Mouse (Mus musculus): ENCODE measurements around the gene Akap6. TPM values are rescaled to one million over a fixed set of nuclear protein-coding genes. Genes with fewer than 3 reads are reported as not detected.

The Akap6 gene
- polyA plus RNA-seq, 1 experiment from 2014 or later: 0.05 TPM

- no peaks in the 10 kb centered on the region for H3K9me3 ChIP-seq (replicated peaks)
- no peaks in the 10 kb centered on the region for H3K36me3 ChIP-seq
- no peak overlapping the region for H3K4me2 ChIP-seq
- H3K9ac ChIP-seq: no peak overlapping the region
- WGBS (ENCODE audit: insufficient replicate concordance): 74% methylated on average over 3 of the region's 3 CpGs
- H3K4me3 ChIP-seq: no peak overlapping the region
- no peak for ATAC-seq
- no peaks in the 10 kb centered on the region for H3K27me3 ChIP-seq (replicated peaks)
- no peak overlapping the region for H3K27ac ChIP-seq
- no peaks in the 10 kb centered on the region for H3K4me1 ChIP-seq
Measured at GRCm38 (mm10) chr12:53076595-53077400, 377.6 kb downstream of the Akap6 start.

GRCm38 (mm10) chr12:53085789-53086188 lies 386.6 kb downstream of the Akap6 start:
- Histone ChIP-seq H3K9me3 (replicated peaks) (no peaks in the 10 kb centered on the region), H3K9ac (no peak overlapping the region), H3K27me3 (replicated peaks) (no peaks in the 10 kb centered on the region), H3K4me2 (no peak overlapping the region), H3K4me1 (no peaks in the 10 kb centered on the region), H3K4me3 (no peak overlapping the region), H3K36me3 (no peaks in the 10 kb centered on the region), H3K27ac (no peak overlapping the region)
- 65% methylated on average over 3 of the region's 3 CpGs for WGBS (ENCODE audit: insufficient replicate concordance)
- no peak for ATAC-seq

GRCm38 (mm10) chr12:53112276-53112675 lies 413.1 kb downstream of the Akap6 start:
- no peak overlapping the region for H3K4me3 ChIP-seq
- no peak for ATAC-seq
- WGBS (ENCODE audit: insufficient replicate concordance): 81% methylated on average over 10 of the region's 10 CpGs
- no peaks in the 10 kb centered on the region for H3K4me1 ChIP-seq
- H3K9ac ChIP-seq: no peak overlapping the region
- H3K27ac ChIP-seq: no peak overlapping the region
- H3K36me3 ChIP-seq: no peaks in the 10 kb centered on the region
- H3K4me2 ChIP-seq: no peak overlapping the region
- no peaks in the 10 kb centered on the region for H3K27me3 ChIP-seq (replicated peaks)
- H3K9me3 ChIP-seq (replicated peaks): no peaks in the 10 kb centered on the region

- no peaks in the 10 kb centered on the region for H3K27me3 ChIP-seq (replicated peaks)
- H3K4me1 ChIP-seq: no peaks in the 10 kb centered on the region
- H3K4me3 ChIP-seq: no peak overlapping the region
- no peaks in the 10 kb centered on the region for H3K36me3 ChIP-seq
- no peak overlapping the region for H3K9ac ChIP-seq
- no peak for ATAC-seq
- no peak overlapping the region for H3K4me2 ChIP-seq
- 65% methylated on average over 4 of the region's 4 CpGs for WGBS (ENCODE audit: insufficient replicate concordance)
- H3K27ac ChIP-seq: no peak overlapping the region
- no peaks in the 10 kb centered on the region for H3K9me3 ChIP-seq (replicated peaks)
Measured at GRCm38 (mm10) chr12:53119352-53119751, 420.2 kb downstream of the Akap6 start.

DNA sequence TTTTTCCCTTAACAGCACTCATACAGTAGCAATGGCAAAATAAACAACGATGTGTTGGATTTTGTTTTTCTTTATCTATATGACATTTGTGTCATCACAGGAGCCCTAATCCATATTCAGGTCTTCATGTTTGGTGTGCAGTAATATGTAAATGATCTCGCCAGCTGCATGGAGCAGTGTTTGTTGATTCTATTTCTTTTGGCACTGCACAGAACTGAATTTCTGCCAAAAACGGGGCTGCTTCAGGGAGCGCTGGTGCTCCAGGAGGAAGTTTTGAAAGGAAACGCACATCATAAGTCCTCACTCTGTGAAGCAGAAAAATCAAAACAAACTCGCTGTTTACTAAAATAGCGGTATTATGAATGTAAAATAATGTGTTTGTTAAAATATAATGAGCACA lies 424.9 kb downstream of the Akap6 start:
- Histone ChIP-seq H3K27ac (no peak overlapping the region), H3K9ac (no peak overlapping the region), H3K4me3 (no peak overlapping the region), H3K9me3 (replicated peaks) (no peaks in the 10 kb centered on the region), H3K36me3 (no peaks in the 10 kb centered on the region), H3K4me2 (no peak overlapping the region), H3K27me3 (replicated peaks) (no peaks in the 10 kb centered on the region), H3K4me1 (no peaks in the 10 kb centered on the region)
- WGBS (ENCODE audit: insufficient replicate concordance): 64% methylated on average over 7 of the region's 7 CpGs
- no peak for ATAC-seq

- Histone ChIP-seq H3K4me3 (no peak overlapping the region), H3K27me3 (replicated peaks) (no peaks in the 10 kb centered on the region), H3K27ac (no peak overlapping the region), H3K4me1 (no peaks in the 10 kb centered on the region), H3K4me2 (no peak overlapping the region), H3K36me3 (no peaks in the 10 kb centered on the region), H3K9me3 (replicated peaks) (no peaks in the 10 kb centered on the region), H3K9ac (no peak overlapping the region)
- WGBS (ENCODE audit: insufficient replicate concordance): 60% methylated on average over 1 of the region's 1 CpGs
- no peak for ATAC-seq
Measured at GRCm38 (mm10) chr12:53124696-53125095, 425.5 kb downstream of the Akap6 start.

- no peak overlapping the region for H3K27ac ChIP-seq
- H3K27me3 ChIP-seq (replicated peaks): no peaks in the 10 kb centered on the region
- no peaks in the 10 kb centered on the region for H3K9me3 ChIP-seq (replicated peaks)
- H3K4me1 ChIP-seq: no peaks in the 10 kb centered on the region
- no peak overlapping the region for H3K4me3 ChIP-seq
- no peak overlapping the region for H3K4me2 ChIP-seq
- H3K36me3 ChIP-seq: no peaks in the 10 kb centered on the region
- no peak for ATAC-seq
- 67% methylated on average over 4 of the region's 4 CpGs for WGBS (ENCODE audit: insufficient replicate concordance)
- H3K9ac ChIP-seq: no peak overlapping the region
Measured at GRCm38 (mm10) chr12:53125286-53125685, 426.1 kb downstream of the Akap6 start.

DNA sequence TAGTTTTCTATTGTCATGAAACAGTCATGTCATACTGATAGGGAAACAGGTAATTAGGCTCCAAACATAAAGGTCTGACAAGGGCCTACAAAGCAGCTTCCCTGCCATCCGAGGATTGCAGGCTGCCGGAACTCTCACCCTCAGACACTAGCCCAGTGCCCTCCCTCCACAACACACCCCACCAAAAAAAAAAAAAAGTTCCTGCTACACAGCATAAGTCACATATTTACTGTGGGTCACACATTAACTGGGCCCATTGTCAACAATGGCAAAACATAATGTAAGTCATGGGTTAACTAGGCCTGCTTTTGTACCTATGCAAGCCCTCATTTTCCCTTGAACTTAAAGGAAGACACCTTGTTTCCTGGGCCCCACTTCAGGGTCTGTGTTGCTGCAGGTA lies 435.0 kb downstream of the Akap6 start:
- Histone ChIP-seq H3K9ac (no peak overlapping the region), H3K36me3 (no peaks in the 10 kb centered on the region), H3K9me3 (replicated peaks) (no peaks in the 10 kb centered on the region), H3K4me1 (no peaks in the 10 kb centered on the region), H3K27me3 (replicated peaks) (no peaks in the 10 kb centered on the region), H3K4me3 (no peak overlapping the region), H3K27ac (no peak overlapping the region), H3K4me2 (no peak overlapping the region)
- 75% methylated on average over 2 of the region's 2 CpGs for WGBS (ENCODE audit: insufficient replicate concordance)
- no peak for ATAC-seq

DNA sequence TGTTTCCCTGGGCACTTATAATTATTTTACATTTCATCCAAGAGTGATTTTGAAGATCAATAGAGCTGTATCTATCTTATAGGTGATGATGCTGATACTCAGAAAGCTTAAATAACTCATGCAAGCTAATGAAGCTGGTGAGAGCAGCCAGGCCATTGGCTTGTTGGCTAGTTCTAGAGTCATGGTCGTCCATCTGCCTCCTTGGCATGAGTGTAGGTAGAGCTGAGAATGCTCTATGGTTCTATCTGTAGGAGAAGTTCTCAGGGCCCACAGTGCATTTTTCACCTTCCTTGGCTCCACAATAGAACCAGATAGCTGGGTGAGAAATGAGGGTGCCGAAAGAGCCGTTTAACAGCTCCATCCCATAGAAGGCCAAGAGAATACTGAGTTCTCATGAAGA lies 438.1 kb downstream of the Akap6 start:
- no peak overlapping the region for H3K4me2 ChIP-seq
- no peaks in the 10 kb centered on the region for H3K4me1 ChIP-seq
- ATAC-seq: no peak
- no peak overlapping the region for H3K9ac ChIP-seq
- no peaks in the 10 kb centered on the region for H3K36me3 ChIP-seq
- WGBS (ENCODE audit: insufficient replicate concordance): 70% methylated on average over 3 of the region's 3 CpGs
- no peaks in the 10 kb centered on the region for H3K9me3 ChIP-seq (replicated peaks)
- H3K27me3 ChIP-seq (replicated peaks): no peaks in the 10 kb centered on the region
- H3K4me3 ChIP-seq: no peak overlapping the region
- no peak overlapping the region for H3K27ac ChIP-seq

DNA sequence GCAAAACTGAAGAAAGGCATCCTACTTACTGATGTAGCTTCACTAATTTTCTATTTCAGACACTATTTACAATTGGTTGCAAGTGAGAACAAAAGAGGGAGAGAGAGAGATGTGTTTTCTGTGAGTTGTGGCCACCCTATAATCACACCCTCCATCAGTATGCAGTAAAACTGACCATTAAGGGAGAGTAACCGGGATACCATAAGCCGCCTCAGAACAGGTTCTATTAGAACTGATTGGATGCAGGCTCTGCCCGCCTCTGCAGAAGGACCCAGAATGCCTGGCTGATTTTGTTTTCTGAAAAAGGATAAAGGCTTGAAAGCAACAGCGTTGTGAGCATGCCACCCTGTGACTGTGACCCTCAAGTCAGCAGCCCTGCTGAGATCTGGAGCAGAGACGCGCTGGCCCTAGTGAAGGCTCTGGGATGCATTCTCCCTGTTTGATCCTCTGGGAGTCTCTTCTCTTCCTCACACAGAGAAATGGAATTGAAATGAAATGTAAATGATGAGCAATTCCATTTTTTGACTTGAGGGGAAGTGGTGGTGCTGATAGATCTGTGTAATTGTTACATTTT lies 445.0 kb downstream of the Akap6 start:
- peaks cover 5% of the 10 kb centered on the region; the same call in 1 of the 2 replicates for H3K4me1 ChIP-seq
- no peak for ATAC-seq
- no peaks in the 10 kb centered on the region for H3K36me3 ChIP-seq
- WGBS (ENCODE audit: insufficient replicate concordance): 75% methylated on average over 6 of the region's 6 CpGs
- H3K4me3 ChIP-seq: no peak overlapping the region
- H3K4me2 ChIP-seq: no peak overlapping the region
- H3K9ac ChIP-seq: no peak overlapping the region
- H3K9me3 ChIP-seq (replicated peaks): no peaks in the 10 kb centered on the region
- H3K27ac ChIP-seq: no peak overlapping the region
- no peaks in the 10 kb centered on the region for H3K27me3 ChIP-seq (replicated peaks)

DNA sequence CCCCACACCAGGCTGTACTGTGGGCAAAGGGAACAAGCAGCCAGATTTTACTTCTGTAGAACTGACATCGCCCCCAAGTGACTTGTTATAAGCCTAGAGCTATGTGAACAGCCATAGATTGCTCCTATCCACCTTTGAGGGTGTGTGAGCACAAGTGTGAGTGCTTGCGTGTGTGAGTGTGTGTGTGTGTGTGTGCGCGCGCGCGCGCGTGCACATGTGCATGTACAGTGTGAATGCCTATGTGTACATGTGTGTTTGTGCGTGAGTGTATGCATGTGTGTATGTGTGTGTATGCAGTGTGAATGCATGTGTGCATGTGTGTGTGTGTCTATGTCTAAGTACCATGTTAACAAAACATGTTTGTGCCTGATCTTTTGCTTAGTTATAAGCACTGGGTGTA lies 445.6 kb downstream of the Akap6 start:
- WGBS (ENCODE audit: insufficient replicate concordance): 90% methylated on average over 10 of the region's 10 CpGs
- ATAC-seq: no peak

DNA sequence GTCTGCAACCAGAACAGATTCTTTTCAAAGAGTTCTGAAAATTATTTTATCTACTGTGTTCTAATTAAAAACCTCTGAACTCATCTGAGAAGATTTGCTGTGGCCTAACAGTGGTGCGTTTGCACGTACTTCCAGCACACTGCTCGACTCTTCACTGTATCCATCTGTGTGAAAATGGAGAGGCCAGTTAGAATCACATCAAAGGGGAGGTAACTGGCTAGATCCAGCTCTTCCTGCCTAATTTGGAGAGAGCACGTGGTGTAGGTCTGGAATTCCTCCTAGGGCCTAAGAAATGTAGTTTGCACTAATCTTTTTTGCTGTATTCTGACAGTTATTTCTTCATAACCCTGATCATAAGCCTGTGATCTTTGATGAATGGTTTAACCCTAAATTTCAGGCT lies 446.3 kb downstream of the Akap6 start:
- Histone ChIP-seq H3K27ac (no peak overlapping the region), H3K36me3 (no peaks in the 10 kb centered on the region), H3K27me3 (replicated peaks) (no peaks in the 10 kb centered on the region), H3K4me1 (peaks cover 5% of the 10 kb centered on the region; the same call in 1 of the 2 replicates), H3K9me3 (replicated peaks) (no peaks in the 10 kb centered on the region), H3K4me2 (no peak overlapping the region), H3K9ac (no peak overlapping the region), H3K4me3 (no peak overlapping the region)
- ATAC-seq: no peak
- 68% methylated on average over 4 of the region's 4 CpGs for WGBS (ENCODE audit: insufficient replicate concordance)

More for the DNA sequence above, 445.6 kb downstream of the Akap6 start:
- H3K36me3 ChIP-seq: no peaks in the 10 kb centered on the region
- H3K27ac ChIP-seq: no peak overlapping the region
- peaks cover 5% of the 10 kb centered on the region; the same call in 1 of the 2 replicates for H3K4me1 ChIP-seq
- no peaks in the 10 kb centered on the region for H3K9me3 ChIP-seq (replicated peaks)
- no peaks in the 10 kb centered on the region for H3K27me3 ChIP-seq (replicated peaks)
- H3K4me2 ChIP-seq: no peak overlapping the region
- no peak overlapping the region for H3K9ac ChIP-seq
- H3K4me3 ChIP-seq: no peak overlapping the region

Measured in liver, embryonic 12.5 days (tissue).